Mouse (Mus musculus): ENCODE data around the gene Arl2bp.

DNA sequence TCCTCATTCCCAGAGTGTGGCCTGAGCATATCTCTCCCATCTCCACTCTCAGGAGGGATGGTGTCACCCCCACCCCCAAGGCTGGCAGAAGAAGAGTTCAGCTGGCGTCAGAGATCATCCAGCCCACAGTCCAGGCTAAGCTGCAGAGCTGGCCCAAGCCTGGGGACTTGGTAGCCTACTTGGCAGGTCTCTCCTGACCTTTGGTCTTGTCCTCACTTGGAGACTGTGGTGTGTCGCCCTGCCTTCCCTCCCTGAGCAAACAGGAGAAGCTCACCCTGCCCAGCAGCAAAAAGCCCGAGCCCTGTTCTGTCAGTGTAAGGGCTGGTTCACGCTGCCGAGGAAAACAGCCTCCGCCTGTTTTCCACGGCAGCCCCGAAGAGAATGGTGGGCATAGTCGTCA, 19.6 kb downstream of the Arl2bp start:
- TF ChIP-seq CTCF (IDR thresholded peaks at IDR 0.05; ENCODE audit: low read depth), result no peak
- no peak for TF ChIP-seq EP300 (IDR thresholded peaks at IDR 0.05; ENCODE audit: low read depth)
